Mouse (Mus musculus): ENCODE measurements around the gene Lama5.
"Not testable (repeated sequence)": the region's sequence is repeated elsewhere in the genome, so short reads cannot be mapped to it uniquely, and the experiment has no call there.

Lama5 gene

DNA sequence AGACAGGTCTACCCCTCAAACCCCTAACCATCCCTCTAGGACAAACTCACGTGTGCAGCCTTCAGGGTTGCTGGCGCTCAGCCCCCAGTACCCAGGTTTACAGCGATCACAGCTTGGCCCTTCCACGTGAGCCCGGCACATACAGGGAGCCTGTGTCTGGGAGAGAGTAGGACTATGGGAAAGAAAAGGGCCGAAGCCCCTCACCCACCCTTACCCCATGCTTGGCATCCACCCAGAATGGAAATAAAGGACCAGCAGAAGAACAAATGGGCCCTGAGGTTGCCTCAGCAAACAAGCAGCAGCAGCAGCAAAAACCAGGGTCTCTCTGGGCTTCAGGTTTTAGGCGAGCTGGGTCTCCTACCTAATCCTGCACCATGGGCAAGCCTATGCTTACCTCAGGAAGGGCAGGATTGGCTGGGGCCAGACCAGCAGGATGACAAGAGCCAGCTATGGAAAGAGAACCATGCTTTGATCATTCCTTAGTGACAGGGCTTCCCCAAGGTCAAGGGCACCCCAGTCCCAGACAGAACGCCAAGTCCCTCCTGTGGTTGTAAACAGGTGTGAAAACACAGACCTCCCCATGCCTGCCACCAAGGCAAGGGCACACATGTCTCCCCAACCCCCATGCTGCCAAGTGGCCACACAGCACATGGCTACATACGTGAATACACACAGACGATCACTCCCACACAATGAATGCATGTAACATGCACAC, 28.2 kb downstream of the Lama5 start:
- DNase-seq (ENCODE audit: low read depth, low spot score), result no peak

DNA sequence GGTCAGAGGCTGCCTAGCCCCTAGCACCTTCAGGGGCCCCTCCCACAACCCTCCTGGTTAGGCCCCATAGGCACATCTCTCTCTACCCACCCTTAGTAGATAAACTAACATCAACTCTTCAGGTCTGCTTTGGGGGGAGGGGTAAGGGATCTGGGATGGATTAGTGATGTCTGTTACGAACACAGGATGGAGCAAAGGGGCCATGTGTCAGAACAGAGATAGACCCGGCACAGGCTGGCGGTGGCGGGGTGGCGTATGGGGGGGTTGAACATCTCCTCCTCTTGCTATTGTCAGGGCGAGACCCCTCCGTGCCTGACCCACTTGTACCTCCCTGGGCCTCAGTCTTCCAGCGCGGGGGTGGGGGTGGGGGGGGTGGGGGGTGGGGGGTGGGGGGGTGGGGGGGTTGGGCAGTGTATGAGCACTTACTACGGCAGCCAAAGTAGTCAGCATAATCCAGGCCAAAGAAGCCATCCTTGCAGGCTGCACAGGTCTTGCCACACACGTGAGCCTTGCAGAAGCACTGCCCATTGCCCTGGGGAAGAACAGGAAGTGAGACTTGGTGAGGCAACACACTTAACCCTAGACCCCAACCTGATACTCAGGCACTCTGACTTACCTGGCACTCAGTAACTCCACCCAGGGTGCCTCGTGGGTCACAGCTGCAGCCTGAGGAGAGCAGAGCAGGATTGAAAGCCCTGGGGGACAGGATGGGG, 28.9 kb downstream of the Lama5 start:
- no peak for DNase-seq (ENCODE audit: low read depth, low spot score)

- DNase-seq (ENCODE audit: low read depth, low spot score), result no peak
Measured at GRCm38 (mm10) chr2:180187362-180187761, 38.3 kb downstream of the Lama5 start.

DNA sequence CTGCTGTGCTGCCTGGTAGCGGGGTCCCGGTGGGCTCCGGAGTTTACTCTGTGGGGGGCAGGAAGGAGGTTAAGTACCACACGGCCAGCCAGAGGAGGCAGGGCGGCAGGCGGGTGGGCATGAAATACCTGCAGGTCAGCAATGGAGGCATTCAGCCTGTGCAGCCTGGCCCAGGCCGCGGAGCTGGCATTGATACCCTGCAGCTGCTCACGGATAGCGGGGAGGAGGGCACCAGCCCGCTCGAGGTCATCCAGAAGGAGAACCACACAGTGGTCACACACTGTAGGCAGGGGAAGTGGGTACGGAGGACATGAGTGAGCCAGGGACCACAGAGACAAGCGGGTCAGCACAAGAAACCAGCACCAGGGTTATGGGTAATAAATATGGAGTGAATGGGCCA, 40.0 kb downstream of the Lama5 start:
- no peak for DNase-seq (ENCODE audit: low read depth, low spot score)

GRCm38 (mm10) chr2:180184752-180185109, 40.9 kb downstream of the Lama5 start:
- DNase-seq (ENCODE audit: low read depth, low spot score), result no peak

DNA sequence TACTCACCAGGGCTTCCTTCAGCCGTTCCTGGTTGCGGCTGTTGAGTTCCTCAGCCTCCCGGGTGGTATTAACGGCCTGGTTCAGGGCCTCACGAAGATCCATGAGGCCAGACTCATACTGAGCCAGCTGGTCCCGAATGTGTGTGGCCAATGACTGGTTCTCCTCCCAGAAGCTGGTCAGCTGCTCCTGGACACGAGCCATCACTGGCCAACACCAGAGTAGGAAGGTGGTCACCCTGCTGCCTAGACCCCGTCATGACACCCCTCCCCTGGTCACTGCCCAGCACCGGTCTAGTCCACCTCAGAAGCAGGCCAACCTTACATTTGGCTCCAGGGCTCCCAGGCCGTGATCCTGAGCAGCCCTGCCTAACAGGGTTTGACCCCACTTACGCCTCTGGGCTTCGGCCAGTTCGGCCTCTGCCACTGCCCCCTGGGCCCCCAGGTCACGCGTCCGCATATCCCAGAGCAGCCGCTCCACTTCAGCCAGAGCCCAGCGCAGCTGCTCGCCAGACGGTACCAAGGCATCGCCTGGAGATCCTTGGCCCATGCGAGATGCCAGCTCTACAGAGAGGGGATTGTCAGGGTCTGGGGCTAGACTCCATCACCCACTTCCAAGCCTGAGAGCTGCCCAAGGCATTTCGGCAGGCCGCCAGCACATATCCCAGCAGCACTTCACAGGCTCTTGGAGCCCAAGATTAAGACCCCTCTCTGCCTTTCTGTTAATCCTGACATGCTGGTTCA, 41.5 kb downstream of the Lama5 start:
- no peak for DNase-seq (ENCODE audit: low read depth, low spot score)

- DNase-seq (ENCODE audit: low read depth, low spot score), result no peak
Measured at GRCm38 (mm10) chr2:180181542-180181941, 44.1 kb downstream of the Lama5 start.

DNA sequence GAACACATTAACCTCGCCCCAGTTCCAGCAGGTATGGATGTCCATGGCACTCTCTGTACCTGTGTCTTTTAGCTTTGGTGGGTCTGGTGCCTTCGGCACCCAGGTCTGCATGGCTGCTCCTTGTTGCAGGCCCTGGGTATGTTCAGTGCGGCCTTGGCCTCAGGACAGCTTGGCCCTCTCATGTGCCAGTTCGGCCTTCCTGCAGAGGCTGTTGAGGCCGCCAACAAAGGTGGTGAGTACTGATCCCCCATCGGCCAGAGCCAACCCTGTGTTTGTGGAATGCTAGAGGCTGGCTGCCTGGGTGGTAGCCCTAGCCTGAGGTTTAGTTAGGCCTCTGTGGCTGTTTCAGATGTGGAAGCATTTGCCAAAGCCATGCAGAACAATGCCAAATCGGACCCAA, 49.9 kb downstream of the Lama5 start:
- DNase-seq (ENCODE audit: low read depth, low spot score), result no peak

DNA sequence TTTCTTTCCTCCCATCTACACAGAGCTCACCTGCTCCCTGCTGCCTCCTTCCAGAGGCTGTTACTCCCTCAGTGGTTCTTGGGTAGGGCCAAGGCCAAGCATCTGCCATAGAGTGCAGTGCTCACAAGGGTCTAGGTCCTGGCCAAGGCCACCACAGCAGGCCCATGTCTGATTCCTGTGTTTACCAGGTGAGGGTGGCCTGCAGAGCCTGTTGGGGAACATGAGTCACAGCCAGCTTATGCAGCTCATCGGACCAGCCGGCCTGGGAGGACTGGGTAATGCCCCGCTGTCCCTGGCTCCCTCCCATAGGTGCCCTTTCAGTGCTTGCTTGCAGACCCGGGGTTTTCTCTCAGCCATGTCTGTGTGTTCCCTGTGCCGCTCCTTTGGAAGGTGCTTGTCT, 51.5 kb downstream of the Lama5 start:
- no peak for DNase-seq (ENCODE audit: low read depth, low spot score)

DNA sequence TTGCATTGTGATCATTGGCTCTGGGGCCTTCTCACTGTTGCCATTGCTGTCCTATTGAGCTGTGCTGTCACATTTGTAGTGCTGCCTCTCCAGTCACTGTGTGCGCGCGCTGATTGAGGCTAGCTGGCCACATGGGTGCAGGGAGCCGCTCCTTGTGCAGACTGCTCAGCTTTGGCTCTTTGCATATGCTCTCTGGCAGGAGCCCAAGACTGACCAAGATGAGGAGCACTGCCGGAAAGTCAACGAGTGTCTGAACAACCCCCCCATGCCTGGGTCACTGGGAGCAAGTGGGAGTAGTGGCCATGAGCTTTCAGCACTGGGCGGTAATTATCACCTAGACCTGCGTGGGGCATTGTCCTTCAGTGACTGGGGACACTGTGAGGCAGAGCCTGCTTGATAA, 51.9 kb downstream of the Lama5 start:
- DNase-seq (ENCODE audit: low read depth, low spot score), result not testable (repeated sequence)

DNA sequence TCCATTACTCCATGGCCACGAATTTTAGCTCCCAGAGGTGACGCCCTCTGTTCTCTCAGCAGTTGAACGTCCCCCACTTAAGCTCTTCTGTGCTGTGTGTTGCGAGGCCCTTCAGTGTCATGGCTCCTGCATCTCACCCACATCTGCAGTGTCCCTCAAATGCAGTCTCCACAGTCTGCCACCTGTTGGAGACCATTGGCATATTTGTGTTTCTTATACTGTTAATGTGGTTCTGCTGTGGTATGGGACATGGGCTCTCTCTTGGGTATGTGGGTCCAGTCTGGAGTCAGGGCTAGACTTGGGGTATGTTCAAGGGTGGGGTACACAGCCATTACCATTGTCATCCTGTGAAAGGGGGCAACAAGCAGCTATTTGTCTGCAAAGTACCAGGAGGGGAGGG, 52.5 kb downstream of the Lama5 start:
- no peak for DNase-seq (ENCODE audit: low read depth, low spot score)

DNA sequence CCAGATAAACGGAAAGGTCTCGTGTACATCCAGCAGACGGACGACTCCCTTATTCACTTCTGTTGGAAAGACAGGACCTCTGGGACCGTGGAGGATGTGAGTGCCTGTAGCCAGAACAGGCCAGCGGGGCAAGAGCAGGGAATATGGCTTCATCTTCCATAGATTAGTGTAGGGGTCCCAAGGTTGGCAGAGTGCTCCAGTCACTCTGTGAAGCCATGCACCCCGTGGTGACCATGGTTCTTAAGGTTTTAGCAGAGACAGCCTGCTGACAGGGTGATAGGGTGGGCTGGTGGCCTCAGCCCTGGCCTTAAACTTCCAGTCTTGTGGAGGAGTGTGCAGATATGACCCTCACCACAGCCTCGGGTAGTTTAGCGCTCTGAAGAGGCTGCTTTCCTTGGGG, 53.5 kb downstream of the Lama5 start:
- DNase-seq (ENCODE audit: low read depth, low spot score), result no peak

GRCm38 (mm10) chr2:180171522-180172070, 54.1 kb downstream of the Lama5 start:
- peak; percentile 4 for DNase-seq (ENCODE audit: low read depth, low spot score)

- DNase-seq (ENCODE audit: low read depth, low spot score), result peak; percentile 96
Measured at GRCm38 (mm10) chr2:180170806-180171521, 54.7 kb downstream of the Lama5 start, which contains the start of gene Adrm1. TSS of gene Adrm1 (plus strand) at chr2:180171485.

- DNase-seq (ENCODE audit: low read depth, low spot score), result no peak
Measured at GRCm38 (mm10) chr2:180170151-180170805, 55.4 kb downstream of the Lama5 start.

DNA sequence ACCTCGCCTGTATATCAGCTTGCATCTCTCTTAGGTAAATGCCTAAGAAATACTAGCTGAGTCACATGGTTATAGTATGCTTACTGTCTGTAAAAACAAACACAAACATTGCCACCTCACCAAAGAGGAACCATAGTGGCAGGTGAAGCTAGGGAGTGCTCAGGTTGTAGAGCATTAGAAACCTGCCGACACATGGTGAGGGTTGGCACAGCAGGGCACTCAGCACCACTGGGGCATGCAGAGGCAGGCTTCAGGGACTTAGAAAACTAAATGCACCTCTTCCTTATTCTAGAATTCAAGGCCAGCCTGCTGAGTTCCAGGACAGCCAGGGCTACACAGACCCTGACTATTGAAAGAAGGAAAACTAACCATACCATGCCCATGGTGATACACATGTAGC, 58.8 kb downstream of the Lama5 start:
- DNase-seq (ENCODE audit: low read depth, low spot score), result no peak

- no peak for DNase-seq (ENCODE audit: low read depth, low spot score)
Measured at GRCm38 (mm10) chr2:180165855-180166254, 59.8 kb downstream of the Lama5 start.

- DNase-seq (ENCODE audit: low read depth, low spot score), result no peak
Measured at GRCm38 (mm10) chr2:180158627-180159026, 67.0 kb downstream of the Lama5 start.

- no peak for DNase-seq (ENCODE audit: low read depth, low spot score)
Measured at GRCm38 (mm10) chr2:180154796-180155195, 70.9 kb downstream of the Lama5 start.

- DNase-seq (ENCODE audit: low read depth, low spot score), result no peak
Measured at GRCm38 (mm10) chr2:180148551-180148950, 77.1 kb downstream of the Lama5 start.

DNA sequence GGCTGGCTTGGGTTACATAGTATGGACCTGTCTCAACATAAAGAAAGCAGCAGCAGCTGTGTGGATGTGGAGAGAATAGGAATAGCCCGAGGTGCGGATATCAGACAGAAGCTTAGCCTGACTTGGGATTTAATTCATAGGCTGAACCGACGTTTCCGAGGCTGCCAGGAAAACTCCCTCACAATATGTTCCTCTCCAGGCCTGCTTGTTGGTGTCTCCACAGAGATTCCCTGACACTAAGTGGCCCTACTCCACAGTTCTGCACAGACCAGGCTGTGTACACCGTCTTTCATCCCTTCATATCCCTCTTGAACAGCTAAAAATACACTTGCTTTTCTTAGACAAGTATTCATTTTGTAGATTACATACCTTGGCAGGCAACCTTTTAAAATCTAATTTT, 78.3 kb downstream of the Lama5 start:
- DNase-seq (ENCODE audit: low read depth, low spot score), result no peak

Data from forelimb bud, embryonic 11.5 days (tissue).